Mouse (Mus musculus) thymus, adult 2 months (tissue): ENCODE results near the gene Gm20388.

Experiments used
- CTCF ChIP-seq: fragments of 200-500 bp; IDR thresholded peaks from 2 replicates; pipeline ENCODE4 v1.5.1; 2012; ENCODE audit warnings: mild to moderate bottlenecking, control low read depth, low read length, moderate library complexity, borderline replicate concordance; ENCODE audit not compliant: control insufficient read depth, poor library complexity, insufficient read depth; ENCODE audit errors: extremely low read depth
- POLR2A ChIP-seq: fragments of 200-500 bp; IDR thresholded peaks from 2 replicates; pipeline ENCODE4 v1.6.1; 2012; ENCODE audit warnings: mild to moderate bottlenecking, low read length, control low read depth, moderate library complexity; ENCODE audit not compliant: control insufficient read depth, poor library complexity, insufficient read depth; ENCODE audit errors: extremely low read depth

- no peak for TF ChIP-seq CTCF
- no peak for TF ChIP-seq POLR2A
Measured at GRCm38 (mm10) chr8:120231870-120232269, 321.2 kb downstream of the Gm20388 start.
